Mouse (Mus musculus): ENCODE measurements at regions not wholly inside any gene's neighbourhood (a gene's known extent, or its start where the extent isn't known, plus 50 kb on each side); places are given as distances from the start of the nearest gene placed in this dataset.

DNA sequence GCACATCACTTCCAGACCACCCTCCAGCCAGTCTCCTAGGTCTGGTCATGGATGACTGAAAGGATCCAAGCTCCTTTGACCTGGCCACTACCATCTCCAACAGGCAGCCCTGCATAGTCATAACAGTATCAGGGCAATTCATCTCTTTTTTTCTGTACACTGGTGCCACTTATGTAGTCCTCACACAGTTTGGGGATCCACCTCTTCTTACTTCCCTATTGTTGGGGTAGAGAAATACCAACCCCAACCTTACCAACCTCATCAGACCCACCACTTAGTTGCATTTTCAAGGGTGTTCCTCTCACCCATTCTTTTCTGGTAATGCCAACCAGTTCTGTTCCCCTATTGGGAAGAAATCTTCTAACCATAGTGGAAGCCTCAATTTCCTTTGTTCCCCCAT is 109.4 kb downstream of the B3gnt5 start:
- H3K4me1 ChIP-seq (ENCODE audit: control insufficient read depth in 1 of 2, insufficient read depth in 2 of 2, low read length in 2 of 2) = no peaks in the 10 kb centered on the region
- TF ChIP-seq NRF1 (IDR thresholded peaks at IDR 0.05; ENCODE audit: insufficient read depth, low read depth, low read length, poor library complexity, severe bottlenecking) = no peak
- TF ChIP-seq POLR2AphosphoS5 (IDR thresholded peaks at IDR 0.05; ENCODE audit: borderline replicate concordance, low read depth, low read length) = no peak
- TF ChIP-seq TBP (IDR thresholded peaks at IDR 0.05; ENCODE audit: low read depth, low read length) = no peak
- TF ChIP-seq JUND (IDR thresholded peaks at IDR 0.05; ENCODE audit: low read depth, low read length) = no peak
- no peak for TF ChIP-seq ETS1 (IDR thresholded peaks at IDR 0.05; ENCODE audit: low read depth, low read length)
- TF ChIP-seq USF1 (IDR thresholded peaks at IDR 0.05; ENCODE audit: low read depth, low read length) = no peak
- no peak for TF ChIP-seq GABPA (IDR thresholded peaks at IDR 0.05; ENCODE audit: low read depth, low read length)
- no peak for TF ChIP-seq CTCF (IDR thresholded peaks at IDR 0.05 in 2 of 3, conservative IDR thresholded peaks at IDR 0.05 in 1 of 3; ENCODE audit: control insufficient read depth in 1 of 3, insufficient read depth in 1 of 3, low read depth in 2 of 3, low read length in 3 of 3, poor library complexity in 1 of 3, severe bottlenecking in 1 of 3)
- TF ChIP-seq MXI1 (IDR thresholded peaks at IDR 0.05; ENCODE audit: low read depth, low read length) = no peak
- H3K9ac ChIP-seq (ENCODE audit: control insufficient read depth, low read depth, low read length, poor library complexity, severe bottlenecking) = no peak overlapping the region
- H3K27ac ChIP-seq (ENCODE audit: control insufficient read depth, low read depth, low read length) = no peak overlapping the region
- H3K79me2 ChIP-seq (ENCODE audit: control insufficient read depth, insufficient read depth, low read length, poor library complexity) = no peaks in the 10 kb centered on the region
- no peaks in the 10 kb centered on the region for H3K36me3 ChIP-seq (ENCODE audit: control insufficient read depth in 1 of 2, insufficient read depth in 2 of 2, low read length in 2 of 2)
- no peaks in the 10 kb centered on the region for H3K9me3 ChIP-seq (replicated peaks; ENCODE audit: insufficient read depth, low read length)
- H3K27me3 ChIP-seq (ENCODE audit: control insufficient read depth in 1 of 2, insufficient read depth in 2 of 2, low read length in 2 of 2) = peaks cover 0 to 2% of the 10 kb centered on the region in 2 experiments; a peak in 1 of 4 replicates
- DNase-seq (ENCODE audit: low read depth, low spot score) = no peak
- no peak overlapping the region for H3K4me3 ChIP-seq (ENCODE audit: control insufficient read depth in 1 of 2, insufficient read depth in 1 of 2, low read depth in 2 of 2, low read length in 2 of 2)

DNA sequence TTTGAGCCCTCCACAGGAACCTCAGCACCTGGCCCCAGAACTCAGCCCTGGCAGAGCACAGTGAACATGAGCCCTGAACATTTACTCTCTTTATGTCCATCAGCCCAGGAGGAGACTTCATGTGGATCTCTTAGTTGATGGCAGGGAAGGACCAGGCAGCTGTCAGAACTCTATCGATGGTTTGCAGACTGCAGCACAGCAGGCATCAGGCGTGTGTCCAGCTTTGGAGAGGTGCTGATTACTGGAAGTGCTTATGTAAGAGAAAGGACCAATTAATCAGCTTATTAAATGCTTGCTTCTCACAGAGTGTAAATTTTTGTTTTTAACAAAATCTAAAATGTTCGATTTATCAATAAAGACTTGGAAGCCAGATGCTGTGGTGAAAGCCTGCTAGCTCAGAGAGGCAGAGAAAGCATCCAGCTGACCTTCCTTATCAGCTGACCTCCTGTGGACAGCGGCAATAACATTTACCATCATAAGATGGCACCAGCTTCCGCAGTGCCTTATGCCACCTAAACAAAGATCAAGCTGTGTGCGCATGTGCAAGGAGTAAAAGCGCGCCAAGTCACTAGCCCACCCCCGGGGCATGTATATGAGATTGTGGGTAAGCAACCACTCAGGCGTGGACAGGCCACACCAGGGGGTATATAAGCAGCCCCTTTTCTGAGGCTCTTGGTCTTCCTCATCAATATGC is 105.8 kb downstream of the Klhl6 start:
- Histone ChIP-seq H3K9me3 (replicated peaks; ENCODE audit: insufficient read depth, low read length) (no peaks in the 10 kb centered on the region), H3K36me3 (ENCODE audit: control insufficient read depth in 1 of 2, insufficient read depth in 2 of 2, low read length in 2 of 2) (no peaks in the 10 kb centered on the region), H3K27me3 (ENCODE audit: control insufficient read depth in 1 of 2, insufficient read depth in 2 of 2, low read length in 2 of 2) (peaks cover 2 to 3% of the 10 kb centered on the region in 2 experiments; a peak in 2 of 4 replicates), H3K27ac (ENCODE audit: control insufficient read depth, low read depth, low read length) (no peak overlapping the region), H3K9ac (ENCODE audit: control insufficient read depth, low read depth, low read length, poor library complexity, severe bottlenecking) (no peak overlapping the region), H3K4me1 (ENCODE audit: control insufficient read depth in 1 of 2, insufficient read depth in 2 of 2, low read length in 2 of 2) (no peaks in the 10 kb centered on the region), H3K4me3 (ENCODE audit: control insufficient read depth in 1 of 2, insufficient read depth in 1 of 2, low read depth in 2 of 2, low read length in 2 of 2) (no peak overlapping the region), H3K79me2 (ENCODE audit: control insufficient read depth, insufficient read depth, low read length, poor library complexity) (no peaks in the 10 kb centered on the region)
- no peak for DNase-seq (ENCODE audit: low read depth, low spot score)
- no peak for TF ChIP-seq CHD2 (IDR thresholded peaks at IDR 0.05; ENCODE audit: low read length)
- TF ChIP-seq RCOR1 (IDR thresholded peaks at IDR 0.05; ENCODE audit: low read depth, low read length) = no peak
- no peak for TF ChIP-seq ZC3H11A (IDR thresholded peaks at IDR 0.05; ENCODE audit: low read depth, low read length)
- no peak for TF ChIP-seq GATA1 (IDR thresholded peaks at IDR 0.05; ENCODE audit: low read depth, low read length)
- TF ChIP-seq EP300 (IDR thresholded peaks at IDR 0.05; ENCODE audit: low read depth in 1 of 2, low read length in 2 of 2) = no peak
- TF ChIP-seq USF1 (IDR thresholded peaks at IDR 0.05; ENCODE audit: low read depth, low read length) = no peak
- TF ChIP-seq HCFC1 (IDR thresholded peaks at IDR 0.05; ENCODE audit: low read depth, low read length) = no peak
- TF ChIP-seq NELFE (IDR thresholded peaks at IDR 0.05; ENCODE audit: low read depth, low read length) = no peak
- TF ChIP-seq MYB (IDR thresholded peaks at IDR 0.05; ENCODE audit: low read depth, low read length) = no peak
- TF ChIP-seq RAD21 (IDR thresholded peaks at IDR 0.05; ENCODE audit: low read depth, low read length) = no peak
- TF ChIP-seq SMC3 (IDR thresholded peaks at IDR 0.05; ENCODE audit: low read depth, low read length) = no peak
- no peak for TF ChIP-seq CTCF (IDR thresholded peaks at IDR 0.05 in 2 of 3, conservative IDR thresholded peaks at IDR 0.05 in 1 of 3; ENCODE audit: control insufficient read depth in 1 of 3, insufficient read depth in 1 of 3, low read depth in 2 of 3, low read length in 3 of 3, poor library complexity in 1 of 3, severe bottlenecking in 1 of 3)
- no peak for TF ChIP-seq MAX (IDR thresholded peaks at IDR 0.05; ENCODE audit: low read length)
- TF ChIP-seq MYC (IDR thresholded peaks at IDR 0.05; ENCODE audit: low read depth, low read length) = no peak
- TF ChIP-seq TCF12 (IDR thresholded peaks at IDR 0.05; ENCODE audit: low read depth, low read length) = no peak
- no peak for TF ChIP-seq USF2 (IDR thresholded peaks at IDR 0.05; ENCODE audit: borderline replicate concordance in 1 of 2, insufficient read depth in 1 of 2, low read depth in 1 of 2, low read length in 2 of 2)
- TF ChIP-seq GABPA (IDR thresholded peaks at IDR 0.05; ENCODE audit: low read depth, low read length) = no peak
- TF ChIP-seq E2F4 (IDR thresholded peaks at IDR 0.05; ENCODE audit: borderline replicate concordance, low read depth, low read length) = no peak
- TF ChIP-seq TAL1 (IDR thresholded peaks at IDR 0.05; ENCODE audit: low read length) = no peak

Measured in MEL (cell line).